Mouse (Mus musculus): ENCODE measurements at regions not wholly inside any gene's neighbourhood (a gene's known extent, or its start where the extent isn't known, plus 50 kb on each side); places are given as distances from the start of the nearest gene placed in this dataset.

- TF ChIP-seq CTCF (IDR thresholded peaks at IDR 0.05; ENCODE audit: borderline replicate concordance, insufficient read depth, low read depth, low read length) (no peak), POLR2A (IDR thresholded peaks at IDR 0.05; ENCODE audit: borderline replicate concordance, insufficient read depth, low read length) (no peak)
Observed at GRCm38 (mm10) chr16:75155441-75156038, 430.3 kb downstream of the Lipi start.
